Mouse (Mus musculus) ZHBTc4 (cell line): ENCODE measurements around the gene Cacng1.

Experiments
- DNase-seq: peaks from one replicate; pipeline ENCODE4 v3.0.0-alpha.2; 2011; ENCODE audit warnings: low read depth, low spot score

Gene Cacng1

DNA sequence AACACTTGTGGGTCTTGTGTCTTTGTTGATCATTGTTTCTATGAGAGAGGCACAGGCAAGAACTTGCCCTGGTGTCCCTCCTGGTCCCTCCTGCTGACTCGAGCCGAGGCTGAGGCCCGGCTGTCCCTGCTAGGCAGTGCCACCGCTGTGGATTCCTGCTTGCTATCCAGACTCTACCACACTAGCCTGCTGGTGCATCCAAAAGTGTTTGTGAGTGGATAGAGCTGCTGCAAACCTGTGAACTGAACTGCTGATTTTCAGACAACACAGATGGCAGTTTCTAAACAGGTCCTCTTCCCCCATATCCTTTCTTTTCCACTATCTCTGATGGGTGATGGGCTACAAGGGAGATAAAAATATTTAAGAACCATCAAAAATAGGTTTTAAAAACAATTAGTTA, 60.8 kb downstream of the Cacng1 start:
- DNase-seq, result no peak
